Mouse (Mus musculus) ES-E14 (cell line): Measurements from ENCODE around the gene Pik3r2.

Experiments used
- CHD2 ChIP-seq: IDR thresholded peaks from 2 replicates; pipeline ENCODE4 v1.6.1; 2014; ENCODE audit warnings: mild to moderate bottlenecking, low read depth, low read length, inconsistent platforms
- HCFC1 ChIP-seq: IDR thresholded peaks from 2 replicates; pipeline ENCODE4 v1.6.1; 2012; ENCODE audit warnings: low read length, inconsistent platforms, borderline replicate concordance; ENCODE audit not compliant: insufficient read depth
- MAFK ChIP-seq: IDR thresholded peaks from 2 replicates; pipeline ENCODE4 v1.6.1; 2014; ENCODE audit warnings: mild to moderate bottlenecking, low read depth, low read length, inconsistent platforms; ENCODE audit not compliant: insufficient read depth
- ZC3H11A ChIP-seq: IDR thresholded peaks from 2 replicates; pipeline ENCODE4 v1.6.1; 2012; ENCODE audit warnings: low read depth, mild to moderate bottlenecking, inconsistent platforms, low read length, borderline replicate concordance
- ZNF384 ChIP-seq: IDR thresholded peaks from 2 replicates; pipeline ENCODE4 v1.6.1; 2012; ENCODE audit warnings: low read depth, low read length, inconsistent platforms

GRCm38 (mm10) chr8:70774740-70775139 is 1.8 kb downstream of the Pik3r2 start:
- TF ChIP-seq CHD2 (no peak), HCFC1 (no peak), ZC3H11A (no peak), ZNF384 (no peak), MAFK (no peak)
